Mouse (Mus musculus): Measurements from ENCODE around the gene Akr1b7.
"Not testable (repeated sequence)": the region's sequence is repeated elsewhere in the genome, so short reads cannot be mapped to it uniquely, and the experiment has no call there.

Akr1b7 gene

GRCm38 (mm10) chr6:34412023-34412422 lies at the start of gene Akr1b7:
TSS of gene Akr1b7 (plus strand) at chr6:34412334.
- DNase-seq: no peak

- DNase-seq: no peak
These were observed 47.7 kb upstream of the Akr1b7 start for GRCm38 (mm10) chr6:34364217-34365136.

GRCm38 (mm10) chr6:34367998-34368397 lies 44.1 kb upstream of the Akr1b7 start:
- DNase-seq: no peak

- no peak for DNase-seq
These were observed 42.1 kb upstream of the Akr1b7 start for GRCm38 (mm10) chr6:34370081-34370480.

- peak; percentile 87 to 88 for DNase-seq
These were observed 40.3 kb upstream of the Akr1b7 start for GRCm38 (mm10) chr6:34371700-34372351.

- DNase-seq: peak; percentile 33 to 40
These were observed 38.3 kb upstream of the Akr1b7 start for GRCm38 (mm10) chr6:34373841-34374240.

- not testable (repeated sequence) for DNase-seq
These were observed 36.2 kb upstream of the Akr1b7 start for GRCm38 (mm10) chr6:34375888-34376287.

GRCm38 (mm10) chr6:34383401-34383800 lies 28.7 kb upstream of the Akr1b7 start:
- no peak for DNase-seq

- DNase-seq: peak; percentile 68 to 71
These were observed 27.9 kb upstream of the Akr1b7 start, which contains the start of gene Akr1b10 for GRCm38 (mm10) chr6:34384110-34384661. TSS of gene Akr1b10 (plus strand) at chr6:34384218.

GRCm38 (mm10) chr6:34384701-34385370 lies 27.3 kb upstream of the Akr1b7 start:
- DNase-seq: peak; percentile 34 to 44

- no peak for DNase-seq
These were observed 23.5 kb upstream of the Akr1b7 start for GRCm38 (mm10) chr6:34388420-34389156.

GRCm38 (mm10) chr6:34395897-34396296 lies 16.2 kb upstream of the Akr1b7 start:
- DNase-seq: no peak

- no peak for DNase-seq
These were observed 13.7 kb upstream of the Akr1b7 start for GRCm38 (mm10) chr6:34398431-34398830.

- DNase-seq: no peak
These were observed 12.4 kb upstream of the Akr1b7 start for GRCm38 (mm10) chr6:34399606-34400220.

GRCm38 (mm10) chr6:34400696-34401095 lies 11.4 kb upstream of the Akr1b7 start:
- no peak for DNase-seq

GRCm38 (mm10) chr6:34406746-34407145 lies 5.4 kb upstream of the Akr1b7 start:
- DNase-seq: no peak

- DNase-seq: no peak
These were observed 4.7 kb upstream of the Akr1b7 start for GRCm38 (mm10) chr6:34407403-34407802.

- no peak for DNase-seq
These were observed 554 bp downstream of the Akr1b7 start for GRCm38 (mm10) chr6:34412688-34413087.

- not testable (repeated sequence) for DNase-seq
These were observed 1.3 kb downstream of the Akr1b7 start for GRCm38 (mm10) chr6:34413386-34413785.

- DNase-seq: no peak
These were observed 4.4 kb downstream of the Akr1b7 start for GRCm38 (mm10) chr6:34416521-34416920.

GRCm38 (mm10) chr6:34419071-34419470 lies 6.9 kb downstream of the Akr1b7 start:
- no peak for DNase-seq

GRCm38 (mm10) chr6:34439006-34439405 lies 26.9 kb downstream of the Akr1b7 start:
- no peak for DNase-seq

Data from B cell, adult 2 months (primary cell).